Mouse (Mus musculus) heart, postnatal 0 days (tissue): ENCODE data around the gene Tmem94.

Source experiments
- CTCF ChIP-seq: IDR thresholded peaks from 2 replicates; pipeline ENCODE4 v1.5.1; 2016; ENCODE audit warnings: antibody characterized with exemption, control low read depth, low read depth
- EP300 ChIP-seq: IDR thresholded peaks from 2 replicates; pipeline ENCODE4 v1.6.1; 2016; ENCODE audit warnings: antibody characterized with exemption, low read depth

- TF ChIP-seq CTCF: no peak
- TF ChIP-seq EP300: no peak
These were observed 31.7 kb downstream of the Tmem94 start for GRCm38 (mm10) chr11:115796898-115797297.
